Mouse (Mus musculus) stomach, embryonic 15.5 days (tissue): Measurements from ENCODE around the gene Eif4a1. TPM values are rescaled to one million over a fixed set of nuclear protein-coding genes. Genes with fewer than 3 reads are reported as not detected.

Experiments used
- ATAC-seq: fragments of 200-750 bp; cut with Nextera tagmentation; 2 replicates; pipeline ENCODE4 v1.8.0; 2017; ENCODE audit warnings: low read depth, moderate number of reproducible peaks, moderate TSS enrichment; ENCODE audit not compliant: insufficient read depth, low FRiP score
- H3K27ac ChIP-seq: fragments of 300-500 bp; sonication (generic); 2 replicates; pipeline ENCODE4 v1.5.1; 2015; ENCODE audit warnings: mild to moderate bottlenecking, inconsistent platforms
- H3K27me3 ChIP-seq: fragments of 300-500 bp; sonication (generic); replicated peaks from 2 replicates; pipeline ENCODE4 v1.6.1; 2015; ENCODE audit warnings: inconsistent platforms
- H3K36me3 ChIP-seq: fragments of 300-500 bp; sonication (generic); 2 replicates; pipeline ENCODE4 v1.6.1; 2015; ENCODE audit warnings: inconsistent platforms
- H3K4me1 ChIP-seq: fragments of 300-500 bp; sonication (generic); 2 replicates; pipeline ENCODE4 v1.6.1; 2015; ENCODE audit warnings: inconsistent platforms
- H3K4me2 ChIP-seq: fragments of 300-500 bp; sonication (generic); 2 replicates; pipeline ENCODE4 v1.6.1; 2015; ENCODE audit warnings: mild to moderate bottlenecking, inconsistent platforms
- H3K4me3 ChIP-seq: fragments of 300-500 bp; sonication (generic); replicated peaks from 2 replicates; pipeline ENCODE4 v1.5.1; 2015; ENCODE audit warnings: inconsistent platforms
- H3K9ac ChIP-seq: fragments of 300-500 bp; sonication (generic); 2 replicates; pipeline ENCODE4 v1.6.1; 2015; ENCODE audit warnings: inconsistent platforms
- H3K9me3 ChIP-seq: fragments of 300-500 bp; sonication (generic); 2 replicates; pipeline ENCODE4 v1.6.1; 2016; ENCODE audit warnings: inconsistent platforms
- WGBS: fragments of 180-500 bp; shearing (Covaris S2); methylation state at CpG from one replicate; pipeline ENCODE4 v1.1.7; 2015; 5-methylcytosine and 5-hydroxymethylcytosine counted together
- polyA plus RNA-seq: library from polyadenylated mRNA; unstranded; fragments of >200 nt; fragmentation: Nextera tagmentation; extraction: Ambion mirVana; gene quantifications from 2 replicates; pipeline ENCODE4 v1.2.1, GENCODE M21; 2015

Gene Eif4a1
- polyA plus RNA-seq, 1 experiment from 2014 or later = 442 TPM

GRCm38 (mm10) chr11:69665961-69666664 lies 6.1 kb downstream of the Eif4a1 start, which contains the start of gene Cd68:
TSS of gene Cd68 (minus strand) at chr11:69666153.
- no peak for ATAC-seq
- no peaks in the 10 kb centered on the region for H3K9me3 ChIP-seq
- H3K4me2 ChIP-seq = peak within 1 kb of the TSS; percentile 8; the same call in 1 of the 2 replicates
- H3K4me3 ChIP-seq = no peak within 1 kb of the TSS
- peaks cover 50% of the 10 kb centered on the region for H3K36me3 ChIP-seq
- H3K9ac ChIP-seq = no peak within 1 kb of the TSS
- peak within 1 kb of the TSS; percentile 59; the same call in 1 of the 2 replicates for H3K27ac ChIP-seq
- H3K4me1 ChIP-seq = peaks cover 25% of the 10 kb centered on the region
- WGBS = 22% methylated on average over 7 of the region's 7 CpGs
- H3K27me3 ChIP-seq = no peaks in the 10 kb centered on the region

DNA sequence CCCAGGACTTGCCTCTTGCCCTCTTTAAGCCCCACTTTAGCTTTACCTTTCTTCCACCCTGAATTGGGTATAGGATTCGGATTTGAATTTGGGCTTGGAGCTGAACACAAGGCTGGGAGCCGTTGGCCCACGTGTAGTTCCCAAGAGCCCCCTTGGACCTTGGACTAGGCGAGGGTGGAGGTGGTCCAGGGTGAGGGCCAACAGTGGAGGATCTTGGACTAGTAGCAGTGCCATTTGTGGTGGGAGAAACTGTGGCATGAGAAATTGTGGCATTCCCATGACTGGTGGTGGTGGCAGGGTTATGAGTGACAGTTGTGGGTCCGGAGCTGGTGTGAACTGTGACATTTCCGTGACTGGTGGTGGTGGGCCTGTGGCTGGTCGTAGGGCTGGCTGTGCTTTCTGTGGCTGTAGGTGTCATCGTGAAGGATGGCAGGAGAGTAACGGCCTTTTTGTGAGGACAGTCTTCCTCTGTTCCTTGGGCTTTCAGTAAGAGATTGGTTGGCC lies 6.7 kb downstream of the Eif4a1 start:
- Histone ChIP-seq H3K27ac (peak overlapping the region; percentile 59; the same call in 1 of the 2 replicates), H3K4me3 (no peak overlapping the region), H3K36me3 (peaks cover 50% of the 10 kb centered on the region), H3K4me1 (peaks cover 26% of the 10 kb centered on the region), H3K9me3 (no peaks in the 10 kb centered on the region), H3K9ac (no peak overlapping the region), H3K4me2 (peak overlapping the region; percentile 8; the same call in 1 of the 2 replicates), H3K27me3 (no peaks in the 10 kb centered on the region)
- no peak for ATAC-seq
- WGBS = 68% methylated on average over 9 of the region's 9 CpGs

DNA sequence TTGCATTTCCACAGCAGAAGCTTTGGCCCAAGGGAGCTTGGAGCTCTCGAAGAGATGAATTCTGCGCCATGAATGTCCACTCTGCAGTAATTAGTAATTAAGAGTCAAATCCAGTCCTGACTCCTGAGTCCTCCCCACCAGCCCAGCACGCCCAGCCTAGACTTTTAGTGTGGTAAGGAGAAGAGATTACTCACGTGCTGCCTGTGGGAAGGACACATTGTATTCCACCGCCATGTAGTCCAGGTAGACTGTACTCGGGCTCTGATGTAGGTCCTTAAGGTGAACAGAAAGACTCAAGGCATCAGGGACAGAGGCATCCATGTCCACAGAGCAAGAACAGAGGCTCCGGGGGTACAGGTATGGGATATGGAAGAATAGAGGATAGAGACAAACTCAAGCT lies 7.4 kb downstream of the Eif4a1 start:
- H3K4me2 ChIP-seq = no peak overlapping the region
- no peak overlapping the region for H3K9ac ChIP-seq
- H3K4me1 ChIP-seq = peaks cover 22% of the 10 kb centered on the region
- WGBS = 89% methylated on average over 7 of the region's 7 CpGs
- no peaks in the 10 kb centered on the region for H3K27me3 ChIP-seq
- H3K4me3 ChIP-seq = no peak overlapping the region
- H3K27ac ChIP-seq = no peak overlapping the region; the same call in 1 of the 2 replicates
- no peak for ATAC-seq
- no peaks in the 10 kb centered on the region for H3K9me3 ChIP-seq
- peaks cover 50% of the 10 kb centered on the region for H3K36me3 ChIP-seq

- WGBS = 75% methylated on average over 6 of the region's 6 CpGs
- Histone ChIP-seq H3K9ac (no peak overlapping the region), H3K27ac (peak overlapping the region; percentile 98; the same call in 1 of the 2 replicates), H3K27me3 (no peaks in the 10 kb centered on the region), H3K36me3 (peaks cover 46% of the 10 kb centered on the region), H3K4me3 (no peak overlapping the region), H3K4me1 (peaks cover 15% of the 10 kb centered on the region), H3K4me2 (no peak overlapping the region), H3K9me3 (no peaks in the 10 kb centered on the region)
- no peak for ATAC-seq
Observed at GRCm38 (mm10) chr11:69663795-69664194, 8.4 kb downstream of the Eif4a1 start.

DNA sequence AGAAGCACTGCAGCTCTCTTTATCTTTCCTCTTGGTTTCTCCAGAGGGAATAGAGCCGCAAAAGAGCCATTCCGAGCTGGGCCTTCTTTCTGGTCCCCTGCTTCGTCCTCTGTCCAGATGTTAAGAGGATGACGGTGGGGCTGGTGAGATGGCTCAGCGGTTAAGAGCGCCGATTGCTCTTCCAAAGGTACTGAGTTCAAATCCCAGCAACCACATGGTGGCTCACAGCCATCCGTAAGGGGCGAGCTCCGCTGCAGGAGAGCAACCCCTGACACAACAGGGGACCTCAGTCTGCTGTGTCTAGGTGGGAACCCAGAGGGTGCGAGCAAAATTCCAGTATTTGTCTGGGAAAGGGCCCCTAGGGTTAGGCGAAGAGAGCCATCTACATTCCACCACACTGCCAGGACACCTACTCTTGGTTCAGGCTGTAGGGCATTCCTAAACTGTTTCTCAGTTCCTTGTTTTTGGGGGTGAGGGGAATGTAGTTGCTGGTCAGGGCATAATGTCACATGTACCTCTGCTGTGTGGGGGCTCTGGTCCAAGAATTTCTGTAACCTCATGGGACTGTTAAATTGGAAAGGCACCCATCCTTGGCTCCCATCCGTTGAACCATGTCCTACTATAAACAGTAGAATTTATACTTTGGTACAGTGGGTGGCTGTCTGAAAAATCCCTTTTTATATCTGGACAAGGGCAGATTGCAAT lies 9.1 kb downstream of the Eif4a1 start:
- peak overlapping the region; percentile 98 for H3K27ac ChIP-seq
- peak overlapping the region; percentile 55 for H3K4me2 ChIP-seq
- H3K9me3 ChIP-seq = no peaks in the 10 kb centered on the region
- peak overlapping the region; percentile 61 for H3K4me3 ChIP-seq
- H3K36me3 ChIP-seq = peaks cover 46% of the 10 kb centered on the region
- ATAC-seq = no peak
- no peaks in the 10 kb centered on the region for H3K27me3 ChIP-seq
- peak overlapping the region; percentile 18; the same call in 1 of the 2 replicates for H3K9ac ChIP-seq
- peaks cover 15% of the 10 kb centered on the region for H3K4me1 ChIP-seq
- WGBS = 59% methylated on average over 13 of the region's 13 CpGs

GRCm38 (mm10) chr11:69662213-69662966 lies 9.8 kb downstream of the Eif4a1 start, which contains the start of gene Mpdu1:
TSS of gene Mpdu1 (minus strand) at chr11:69662642.
- H3K9me3 ChIP-seq = no peaks in the 10 kb centered on the region
- peaks cover 15% of the 10 kb centered on the region for H3K4me1 ChIP-seq
- WGBS = under 1% methylated on average over 48 of the region's 48 CpGs
- H3K4me2 ChIP-seq = peak within 1 kb of the TSS; percentile 55
- peak within 1 kb of the TSS; percentile 61 for H3K4me3 ChIP-seq
- peaks cover 39% of the 10 kb centered on the region for H3K36me3 ChIP-seq
- H3K9ac ChIP-seq = peak within 1 kb of the TSS; percentile 50
- peak; percentile 96 for ATAC-seq
- peak within 1 kb of the TSS; percentile 98 for H3K27ac ChIP-seq
- H3K27me3 ChIP-seq = no peaks in the 10 kb centered on the region

DNA sequence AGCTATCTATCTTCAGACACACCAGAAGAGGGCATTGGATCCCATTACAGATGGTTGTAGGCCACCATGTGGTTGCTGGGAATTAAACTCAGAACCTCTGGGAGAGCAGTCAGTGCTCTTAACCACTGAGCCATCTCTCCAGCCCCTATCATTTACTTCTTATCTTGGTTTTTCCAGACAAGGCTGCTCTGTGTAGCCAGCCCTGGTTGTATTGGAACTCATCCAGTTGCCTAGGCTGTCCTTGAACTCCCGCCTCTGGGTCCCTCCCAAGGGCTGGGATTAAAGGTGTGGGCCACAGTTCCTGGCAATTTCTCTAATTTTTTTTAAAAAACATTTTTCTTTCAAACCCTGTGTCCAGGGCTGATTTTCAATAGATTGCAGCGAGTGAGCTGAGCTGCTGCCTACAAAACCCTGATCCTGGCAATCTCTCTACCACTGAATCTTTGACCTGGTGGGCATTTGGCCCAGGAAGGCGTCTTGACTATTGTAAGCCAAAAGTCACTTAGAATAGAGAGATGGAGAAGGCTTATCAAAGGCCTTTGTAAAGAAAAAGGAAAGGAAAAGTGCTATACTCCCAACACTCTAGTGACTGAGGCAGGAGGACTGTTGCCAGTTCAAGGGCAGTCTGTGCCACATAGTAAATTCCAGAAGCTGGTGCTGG lies 10.9 kb downstream of the Eif4a1 start:
- H3K4me2 ChIP-seq = peak overlapping the region; percentile 55
- H3K27ac ChIP-seq = peak overlapping the region; percentile 98
- peaks cover 43% of the 10 kb centered on the region for H3K36me3 ChIP-seq
- peaks cover 18% of the 10 kb centered on the region for H3K4me1 ChIP-seq
- ATAC-seq = no peak
- H3K4me3 ChIP-seq = peak overlapping the region; percentile 61
- no peaks in the 10 kb centered on the region for H3K27me3 ChIP-seq
- peak overlapping the region; percentile 50 for H3K9ac ChIP-seq
- H3K9me3 ChIP-seq = no peaks in the 10 kb centered on the region
- 70% methylated on average over 3 of the region's 3 CpGs for WGBS

DNA sequence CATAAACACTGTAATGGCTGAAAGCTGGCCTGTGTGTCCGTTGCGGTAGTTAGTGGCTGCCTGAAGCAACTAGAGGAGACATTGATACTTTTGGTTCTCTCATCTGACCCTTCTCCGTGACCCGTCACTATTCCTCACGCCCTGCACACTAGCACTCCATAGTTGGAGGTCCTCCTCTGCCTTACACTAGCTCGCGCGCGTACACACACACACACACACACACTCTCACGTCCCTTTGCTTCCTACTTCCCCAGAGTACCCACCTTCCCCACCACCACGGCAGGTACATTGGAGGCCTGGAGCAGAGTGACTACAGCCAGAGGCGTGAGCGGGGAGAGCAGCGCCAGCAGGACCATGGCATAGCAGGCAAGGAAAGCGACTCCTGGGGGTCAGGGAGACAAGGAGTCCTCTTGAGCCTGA lies 14.8 kb downstream of the Eif4a1 start:
- H3K36me3 ChIP-seq = peaks cover 28% of the 10 kb centered on the region
- ATAC-seq = no peak

DNA sequence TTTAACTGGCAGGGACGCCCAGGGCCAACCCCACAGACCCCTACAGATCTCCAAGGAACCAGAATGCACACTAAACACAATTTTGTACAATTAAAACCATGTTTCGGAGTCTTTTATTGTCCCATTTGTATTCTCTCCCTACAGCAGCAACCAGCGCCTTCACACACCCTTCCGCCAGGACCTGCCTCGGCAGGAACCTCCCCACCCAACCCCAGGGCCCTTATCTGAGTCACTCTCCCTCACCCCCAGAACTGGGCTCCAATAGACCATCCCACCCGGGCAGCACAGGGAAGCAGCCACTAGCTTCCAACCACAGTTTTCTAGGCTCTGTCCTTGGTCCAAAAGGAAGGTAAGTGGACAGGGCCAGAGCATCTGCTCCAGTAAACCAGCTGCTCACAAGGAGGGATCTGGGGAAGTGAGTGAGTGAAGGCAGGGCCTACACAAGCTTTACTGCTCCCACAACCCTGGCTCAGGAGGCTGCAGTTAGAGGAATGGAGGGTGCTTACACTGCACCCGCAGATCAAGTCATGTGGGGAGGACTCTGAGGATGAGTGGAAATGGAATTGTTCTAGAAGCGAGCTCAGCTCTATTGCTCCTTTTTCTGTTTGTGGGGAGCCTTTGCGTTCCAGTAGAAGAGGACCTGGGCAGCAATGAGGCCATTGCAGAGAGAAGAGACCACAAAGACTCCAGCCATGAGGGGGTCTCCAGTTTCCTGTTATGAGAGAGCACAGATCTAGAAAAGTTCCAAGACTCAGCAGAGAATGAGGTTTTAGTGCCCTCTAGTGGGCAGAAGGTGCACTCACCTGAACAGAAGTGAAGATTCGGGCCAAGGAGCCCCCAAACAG lies 15.4 kb downstream of the Eif4a1 start:
- Histone ChIP-seq H3K4me2 (peak overlapping the region; percentile 40), H3K9ac (peak overlapping the region; percentile 4; the same call in 1 of the 2 replicates), H3K4me1 (peaks cover 27% of the 10 kb centered on the region), H3K36me3 (peaks cover 34% of the 10 kb centered on the region), H3K9me3 (no peaks in the 10 kb centered on the region), H3K27ac (peak overlapping the region; percentile 86), H3K4me3 (peak overlapping the region; percentile 13; the same call in 1 of the 2 replicates), H3K27me3 (no peaks in the 10 kb centered on the region)
- 67% methylated on average over 10 of the region's 10 CpGs for WGBS
- ATAC-seq = no peak

More for the DNA sequence above, 14.8 kb downstream of the Eif4a1 start:
- Histone ChIP-seq H3K27ac (peak overlapping the region; percentile 0; the same call in 1 of the 2 replicates), H3K4me3 (no peak overlapping the region), H3K4me2 (no peak overlapping the region), H3K27me3 (no peaks in the 10 kb centered on the region), H3K9me3 (no peaks in the 10 kb centered on the region), H3K9ac (no peak overlapping the region), H3K4me1 (peaks cover 27% of the 10 kb centered on the region)
- WGBS = 79% methylated on average over 15 of the region's 15 CpGs

DNA sequence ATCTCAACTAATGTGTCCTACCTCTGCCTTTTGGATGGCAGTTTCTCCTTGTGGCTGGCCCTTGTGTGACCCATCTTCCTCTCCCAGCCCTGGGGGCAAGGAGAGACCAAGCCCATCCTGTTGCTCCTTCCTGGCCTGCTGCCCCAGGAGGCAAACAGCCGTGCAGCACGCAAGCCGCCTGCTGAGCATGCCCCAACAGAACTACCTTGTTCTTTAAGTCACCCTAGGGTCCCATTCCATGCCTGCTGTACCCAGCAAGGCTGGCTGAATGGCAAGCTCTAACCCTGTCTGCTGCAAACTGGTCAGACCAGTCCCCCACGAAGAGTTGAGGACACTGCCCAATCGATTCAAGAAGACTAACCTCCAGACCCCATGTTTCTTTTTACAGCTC lies 16.2 kb downstream of the Eif4a1 start:
- ATAC-seq = no peak
- peak overlapping the region; percentile 5; the same call in 1 of the 2 replicates for H3K9ac ChIP-seq
- 76% methylated on average over 5 of the region's 5 CpGs for WGBS

More for the DNA sequence above, 16.2 kb downstream of the Eif4a1 start:
- Histone ChIP-seq H3K4me3 (peak overlapping the region; percentile 22; the same call in 1 of the 2 replicates), H3K4me2 (peak overlapping the region; percentile 40), H3K27ac (peak overlapping the region; percentile 86), H3K27me3 (no peaks in the 10 kb centered on the region), H3K4me1 (peaks cover 20% of the 10 kb centered on the region), H3K36me3 (peaks cover 39% of the 10 kb centered on the region), H3K9me3 (no peaks in the 10 kb centered on the region)
